Mouse (Mus musculus) embryonic facial prominence, embryonic 10.5 days (tissue): ENCODE data around the gene Cd84. TPM values are rescaled to one million over a fixed set of nuclear protein-coding genes. Genes with fewer than 3 reads are reported as not detected.

Experiments
- DNase-seq: peaks from one replicate; pipeline ENCODE4 v3.0.0-alpha.2; 2017; ENCODE audit warnings: low spot score
- H3K27ac ChIP-seq: fragments of 300-500 bp; sonication (generic); replicated peaks from 2 replicates; pipeline ENCODE4 v1.5.1; 2016; ENCODE audit warnings: mild to moderate bottlenecking
- H3K27me3 ChIP-seq: fragments of 300-500 bp; sonication (generic); replicated peaks from 2 replicates; pipeline ENCODE4 v1.6.1; 2016; ENCODE audit warnings: low read depth, mild to moderate bottlenecking; ENCODE audit not compliant: poor library complexity, severe bottlenecking
- H3K36me3 ChIP-seq: fragments of 300-500 bp; sonication (generic); replicated peaks from 2 replicates; pipeline ENCODE4 v1.6.1; 2016; ENCODE audit warnings: mild to moderate bottlenecking, moderate library complexity
- H3K4me1 ChIP-seq: fragments of 300-500 bp; sonication (generic); 2 replicates; pipeline ENCODE4 v1.6.1; 2016
- H3K4me3 ChIP-seq: fragments of 300-500 bp; sonication (generic); 2 replicates; pipeline ENCODE4 v1.5.1; 2016; ENCODE audit warnings: mild to moderate bottlenecking, moderate library complexity
- H3K9me3 ChIP-seq: fragments of 300-500 bp; sonication (generic); 2 replicates; pipeline ENCODE4 v1.6.1; 2016; ENCODE audit warnings: mild to moderate bottlenecking
- WGBS: fragments of 180-500 bp; shearing (Covaris S2); methylation state at CpG from one replicate; pipeline ENCODE4 v1.1.7; 2016; 5-methylcytosine and 5-hydroxymethylcytosine counted together
- polyA plus RNA-seq: library from polyadenylated mRNA; unstranded; fragments of >200 nt; fragmentation: Nextera tagmentation; extraction: Ambion mirVana; gene quantifications from 2 replicates; pipeline ENCODE4 v1.2.1, GENCODE M21; 2016

Gene Cd84
- polyA plus RNA-seq, 1 experiment from 2014 or later: 0.65 TPM

DNA sequence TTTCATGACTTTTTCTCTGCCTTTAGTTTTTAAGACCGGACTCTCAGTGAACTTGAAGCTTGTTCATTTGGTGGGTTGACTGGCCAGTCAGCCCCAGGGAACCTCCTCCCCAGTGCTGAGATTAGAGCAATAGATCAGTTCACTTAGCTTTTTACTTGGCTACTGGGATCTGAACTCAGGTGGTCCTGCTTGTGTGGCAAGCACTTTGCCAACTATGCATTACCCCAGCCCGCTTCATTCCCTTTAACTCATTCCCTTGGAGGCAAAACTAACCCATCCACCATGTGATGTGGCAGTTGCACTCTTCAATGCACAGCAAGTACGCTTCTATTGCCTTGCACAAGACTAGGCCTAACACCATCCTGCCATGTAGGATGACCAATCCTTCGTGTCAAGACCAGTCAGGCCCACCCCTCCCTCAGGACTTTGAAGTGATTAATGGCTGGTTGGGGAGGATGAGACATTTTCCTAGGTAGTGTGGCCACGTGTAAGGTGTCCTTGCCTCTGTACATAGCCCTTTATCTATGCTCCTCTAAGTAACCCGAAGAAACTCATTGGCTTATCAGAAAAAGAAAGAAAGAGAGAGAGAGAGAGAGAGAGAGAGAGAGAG, 80.5 kb downstream of the Cd84 start:
- Histone ChIP-seq H3K9me3 (no peaks in the 10 kb centered on the region), H3K4me1 (no peaks in the 10 kb centered on the region), H3K36me3 (no peaks in the 10 kb centered on the region), H3K4me3 (no peak overlapping the region), H3K27ac (no peak overlapping the region), H3K27me3 (no peaks in the 10 kb centered on the region)
- WGBS: 85% methylated on average over 6 of the region's 6 CpGs
- DNase-seq: no peak

DNA sequence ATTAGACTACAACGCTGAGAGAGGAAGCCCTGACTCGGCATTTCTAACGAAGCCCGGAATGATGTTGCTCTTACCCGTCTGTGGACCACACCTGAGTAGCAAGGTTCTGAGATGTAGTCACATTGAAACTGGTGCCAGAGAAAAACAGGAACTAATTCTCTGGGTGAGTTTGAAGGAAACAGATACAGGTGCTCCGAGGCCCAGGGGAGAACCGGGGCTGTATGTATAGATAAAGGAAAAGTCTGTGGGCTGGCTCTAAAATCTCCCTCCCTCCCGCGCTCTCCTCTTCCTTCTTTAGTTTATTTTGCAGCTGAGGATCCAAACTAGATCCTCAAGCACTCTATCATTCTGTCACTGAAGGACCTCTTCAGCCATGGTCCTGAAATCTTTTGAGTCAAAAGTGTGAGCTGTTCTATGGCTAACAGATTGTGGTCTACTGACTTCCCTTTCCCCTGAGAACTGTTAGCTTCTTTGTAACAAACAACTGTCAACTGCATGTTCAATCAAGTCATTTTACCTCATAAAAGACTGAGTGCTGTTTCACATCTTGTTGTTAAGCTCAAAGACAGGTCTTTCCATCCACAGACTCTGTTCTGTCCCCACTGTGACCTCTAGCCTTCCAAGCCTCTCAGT, 81.6 kb downstream of the Cd84 start:
- no peaks in the 10 kb centered on the region for H3K36me3 ChIP-seq
- 87% methylated on average over 9 of the region's 9 CpGs for WGBS

GRCm38 (mm10) chr1:171921641-171922040, 82.1 kb downstream of the Cd84 start:
- Histone ChIP-seq H3K4me3 (no peak overlapping the region), H3K4me1 (no peaks in the 10 kb centered on the region), H3K27ac (no peak overlapping the region), H3K27me3 (no peaks in the 10 kb centered on the region), H3K9me3 (no peaks in the 10 kb centered on the region), H3K36me3 (no peaks in the 10 kb centered on the region)
- WGBS: 39% methylated on average over 2 of the region's 2 CpGs
- DNase-seq: no peak

More for the DNA sequence above, 81.6 kb downstream of the Cd84 start:
- H3K4me1 ChIP-seq: no peaks in the 10 kb centered on the region
- no peak overlapping the region for H3K27ac ChIP-seq
- no peaks in the 10 kb centered on the region for H3K9me3 ChIP-seq
- DNase-seq: no peak
- H3K27me3 ChIP-seq: no peaks in the 10 kb centered on the region
- H3K4me3 ChIP-seq: no peak overlapping the region

- H3K9me3 ChIP-seq: no peaks in the 10 kb centered on the region
- H3K36me3 ChIP-seq: no peaks in the 10 kb centered on the region
- no peak overlapping the region for H3K4me3 ChIP-seq
- H3K27ac ChIP-seq: no peak overlapping the region
- H3K27me3 ChIP-seq: no peaks in the 10 kb centered on the region
- H3K4me1 ChIP-seq: no peaks in the 10 kb centered on the region
- 91% methylated on average over 5 of the region's 5 CpGs for WGBS
- DNase-seq: no peak
Measured at GRCm38 (mm10) chr1:171922844-171923243, 83.3 kb downstream of the Cd84 start.

DNA sequence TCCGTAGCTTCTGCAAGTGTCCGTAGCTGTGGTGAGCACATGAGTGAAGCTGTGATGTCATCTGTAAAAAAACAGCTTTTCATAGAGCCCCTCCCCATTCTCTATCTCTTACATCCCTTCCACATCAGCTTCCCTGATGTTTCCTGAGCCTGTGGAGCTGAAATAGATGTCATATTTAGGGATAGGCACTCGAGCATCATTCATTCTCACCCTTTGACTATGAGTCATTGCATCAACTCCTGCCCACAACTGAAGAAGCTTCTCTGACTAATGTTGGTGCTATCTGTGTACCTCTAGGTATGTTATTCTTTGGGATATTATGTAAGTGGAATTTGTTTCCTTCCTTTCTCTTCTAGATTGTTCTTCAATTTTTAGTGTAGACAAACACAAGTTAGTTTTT, 85.4 kb downstream of the Cd84 start:
- 82% methylated on average over 3 of the region's 3 CpGs for WGBS
- no peak for DNase-seq
- Histone ChIP-seq H3K27me3 (no peaks in the 10 kb centered on the region), H3K4me3 (no peak overlapping the region), H3K9me3 (no peaks in the 10 kb centered on the region), H3K4me1 (no peaks in the 10 kb centered on the region), H3K36me3 (no peaks in the 10 kb centered on the region), H3K27ac (no peak overlapping the region)

GRCm38 (mm10) chr1:171933851-171934250, 94.4 kb downstream of the Cd84 start:
- H3K36me3 ChIP-seq: no peaks in the 10 kb centered on the region
- no peak for DNase-seq
- H3K4me3 ChIP-seq: no peak overlapping the region
- H3K9me3 ChIP-seq: no peaks in the 10 kb centered on the region
- H3K4me1 ChIP-seq: no peaks in the 10 kb centered on the region
- 75% methylated on average over 3 of the region's 3 CpGs for WGBS
- no peak overlapping the region for H3K27ac ChIP-seq
- H3K27me3 ChIP-seq: no peaks in the 10 kb centered on the region

GRCm38 (mm10) chr1:171938952-171939948, 99.8 kb downstream of the Cd84 start:
- H3K4me1 ChIP-seq: no peaks in the 10 kb centered on the region
- no peak overlapping the region for H3K27ac ChIP-seq

More at GRCm38 (mm10) chr1:171938952-171939948, 99.8 kb downstream of the Cd84 start:
- Histone ChIP-seq H3K4me3 (no peak overlapping the region), H3K9me3 (no peaks in the 10 kb centered on the region), H3K36me3 (no peaks in the 10 kb centered on the region), H3K27me3 (no peaks in the 10 kb centered on the region)
- 84% methylated on average over 14 of the region's 14 CpGs for WGBS
- DNase-seq: no peak

Other genes with a start within 250 kb of the Cd84 start
- gene Ly9, start 232.3 kb upstream of the Cd84 start, polyA plus RNA-seq: 0.06 and 0.07 TPM in 2 replicates
- not detected in 2 replicates for gene Slamf7, start 186.7 kb upstream of the Cd84 start, polyA plus RNA-seq
- 0.29 and 0.55 TPM in 2 replicates for gene Cd48, start 157.7 kb upstream of the Cd84 start, polyA plus RNA-seq
- 0.15 and 0.17 TPM in 2 replicates for gene Slamf1, start 72.6 kb upstream of the Cd84 start, polyA plus RNA-seq
- not detected in 2 replicates for gene Gm10521, start 56.0 kb downstream of the Cd84 start, polyA plus RNA-seq
- 0.45 TPM in 1 of 2 replicates, not detected in the other for gene Slamf6, start 77.8 kb downstream of the Cd84 start, polyA plus RNA-seq
- gene Vangl2, start 188.7 kb downstream of the Cd84 start, polyA plus RNA-seq: 28.3 and 35.3 TPM in 2 replicates
- gene Nhlh1, start 217.9 kb downstream of the Cd84 start, polyA plus RNA-seq: 4.1 and 4.7 TPM in 2 replicates
- gene Copa, start 242.8 kb downstream of the Cd84 start, polyA plus RNA-seq: 185 and 189 TPM in 2 replicates
- gene Ncstn, start 243.1 kb downstream of the Cd84 start, polyA plus RNA-seq: 92.1 and 98.5 TPM in 2 replicates